Mouse (Mus musculus) right cerebral cortex, postnatal 25 days (tissue): ENCODE data around the gene Gm20877.
"Not testable (repeated sequence)": the region's sequence is repeated elsewhere in the genome, so short reads cannot be mapped to it uniquely, and the experiment has no call there.

Source experiments
- DNase-seq: peaks from one replicate; pipeline ENCODE4 v3.0.0; 2022

Gm20877 gene

GRCm38 (mm10) chrY:17093573-17093972 is at the start of gene Gm20877:
Gene Gm20877, plus strand, starts transcription at chrY:17093873.
- not testable (repeated sequence) for DNase-seq
